ENCODE assay signal across 7 mouse cellular contexts in the genomic region with DNA sequence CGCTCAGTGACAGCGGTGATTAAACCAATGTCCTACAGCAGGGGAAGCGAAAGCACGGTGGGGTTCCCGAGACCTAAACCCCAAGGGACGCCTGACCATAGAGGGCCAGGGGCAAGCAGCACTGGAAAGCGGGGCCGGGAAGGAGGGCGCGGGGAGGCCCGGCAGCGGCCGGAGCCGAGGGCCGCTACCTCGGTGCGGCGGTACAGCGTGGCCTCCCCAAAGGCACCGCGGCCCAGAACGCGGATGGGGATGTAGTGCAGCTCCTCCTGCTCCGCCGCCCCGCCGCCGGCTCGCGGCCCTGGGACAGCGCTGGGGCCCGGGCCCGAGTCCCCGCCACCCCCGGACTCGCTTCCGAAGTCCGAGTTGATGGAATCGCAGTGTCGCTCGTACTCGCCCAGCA. TPM values are rescaled to one million over a fixed set of nuclear protein-coding genes. Genes with fewer than 3 reads are reported as not detected.
A peak's percentile ranks its signal among the peaks of the same experiment; 100 is the strongest.
DNase-seq lines count a peak whose midpoint lies in the region; ATAC-seq lines count a peak whose summit lies in the region.

No protein-coding gene starts in this region.

- no peaks in the 10 kb centered on the region for H3K9me3 ChIP-seq in lung, embryonic 16.5 days (ENCODE audit: control insufficient read depth, low read length)
- H3K9me3 ChIP-seq in embryonic facial prominence, embryonic 12.5 days: no peaks in the 10 kb centered on the region
- no peaks in the 10 kb centered on the region for H3K9me3 ChIP-seq in hindbrain, embryonic 13.5 days
- H3K9me3 ChIP-seq in midbrain, embryonic 11.5 days (ENCODE audit: control insufficient read depth, low read length): no peaks in the 10 kb centered on the region

- peak overlapping the region; percentile 99 for H3K9ac ChIP-seq in lung, embryonic 16.5 days (ENCODE audit: low read length)
- H3K9ac ChIP-seq in embryonic facial prominence, embryonic 12.5 days: peak overlapping the region; percentile 95
- H3K9ac ChIP-seq in hindbrain, embryonic 13.5 days: peak overlapping the region; percentile 96
- peak overlapping the region; percentile 99 for H3K9ac ChIP-seq in midbrain, embryonic 11.5 days (ENCODE audit: low read length)

- no peak for DNase-seq in lung, postnatal 10 days
- no peak for DNase-seq in midbrain, embryonic 11.5 days (ENCODE audit: low spot score, missing footprints)
- no peak for DNase-seq in layer of hippocampus, postnatal 14 days (ENCODE audit: low spot score in 2 of 2)
- DNase-seq in cerebellum, adult 8-10 months: no peak

- WGBS in lung, embryonic 16.5 days: 0% methylated on average over 33 of the region's 42 CpGs
- 2% methylated on average over 42 of the region's 42 CpGs for WGBS in embryonic facial prominence, embryonic 12.5 days
- under 1% methylated on average over 42 of the region's 42 CpGs for WGBS in hindbrain, embryonic 13.5 days
- under 1% methylated on average over 28 of the region's 42 CpGs for WGBS in midbrain, embryonic 11.5 days

- peaks cover 15% of the 10 kb centered on the region; the same call in 1 of the 2 replicates for H3K4me1 ChIP-seq in lung, embryonic 16.5 days (replicated peaks; ENCODE audit: control insufficient read depth, insufficient read depth, low read length)
- H3K4me1 ChIP-seq in embryonic facial prominence, embryonic 12.5 days: peaks cover 12% of the 10 kb centered on the region; the same call in 1 of the 2 replicates
- peaks cover 21% of the 10 kb centered on the region for H3K4me1 ChIP-seq in hindbrain, embryonic 13.5 days (replicated peaks)
- H3K4me1 ChIP-seq in midbrain, embryonic 11.5 days (ENCODE audit: control insufficient read depth, insufficient read depth, low read length): peaks cover 7% of the 10 kb centered on the region

- H3K4me3 ChIP-seq in lung, embryonic 16.5 days (ENCODE audit: low read length): peak overlapping the region; percentile 98
- peak overlapping the region; percentile 95 for H3K4me3 ChIP-seq in embryonic facial prominence, embryonic 12.5 days
- peak overlapping the region; percentile 95 for H3K4me3 ChIP-seq in hindbrain, embryonic 13.5 days
- H3K4me3 ChIP-seq in midbrain, embryonic 11.5 days (ENCODE audit: low read depth, low read length): peak overlapping the region; percentile 95

- H3K4me2 ChIP-seq in lung, embryonic 16.5 days (ENCODE audit: low read depth, low read length): peak overlapping the region; percentile 73
- peak overlapping the region; percentile 62 for H3K4me2 ChIP-seq in embryonic facial prominence, embryonic 12.5 days (replicated peaks)
- H3K4me2 ChIP-seq in hindbrain, embryonic 13.5 days: peak overlapping the region; percentile 77
- H3K4me2 ChIP-seq in midbrain, embryonic 11.5 days: peak overlapping the region; percentile 75

- no peaks in the 10 kb centered on the region for H3K27me3 ChIP-seq in lung, embryonic 16.5 days (ENCODE audit: control insufficient read depth, insufficient read depth, low read depth, low read length)
- no peaks in the 10 kb centered on the region for H3K27me3 ChIP-seq in embryonic facial prominence, embryonic 12.5 days
- no peaks in the 10 kb centered on the region for H3K27me3 ChIP-seq in hindbrain, embryonic 13.5 days
- no peaks in the 10 kb centered on the region for H3K27me3 ChIP-seq in midbrain, embryonic 11.5 days (ENCODE audit: control insufficient read depth, insufficient read depth, low read length)

- ATAC-seq in lung, embryonic 16.5 days (ENCODE audit: low read depth): peak; percentile 63
- peak; percentile 41; the same call in 1 of the 2 replicates for ATAC-seq in embryonic facial prominence, embryonic 12.5 days (ENCODE audit: insufficient number of reproducible peaks, insufficient read depth, low FRiP score, low TSS enrichment)
- ATAC-seq in hindbrain, embryonic 13.5 days (ENCODE audit: low FRiP score): peak; percentile 75
- peak; percentile 73 for ATAC-seq in midbrain, embryonic 11.5 days (ENCODE audit: low FRiP score)

- peak overlapping the region; percentile 89 for H3K27ac ChIP-seq in lung, embryonic 16.5 days (ENCODE audit: low read length)
- peak overlapping the region; percentile 88 for H3K27ac ChIP-seq in embryonic facial prominence, embryonic 12.5 days
- H3K27ac ChIP-seq in hindbrain, embryonic 13.5 days: peak overlapping the region; percentile 91
- H3K27ac ChIP-seq in midbrain, embryonic 11.5 days (ENCODE audit: low read depth, low read length): peak overlapping the region; percentile 84

- peaks cover 17% of the 10 kb centered on the region for H3K36me3 ChIP-seq in lung, embryonic 16.5 days (ENCODE audit: control insufficient read depth, insufficient read depth, low read length)
- H3K36me3 ChIP-seq in embryonic facial prominence, embryonic 12.5 days: peaks cover 10% of the 10 kb centered on the region
- peaks cover 32% of the 10 kb centered on the region for H3K36me3 ChIP-seq in hindbrain, embryonic 13.5 days
- H3K36me3 ChIP-seq in midbrain, embryonic 11.5 days (ENCODE audit: control insufficient read depth, insufficient read depth, low read length): peaks cover 4% of the 10 kb centered on the region; the same call in 1 of the 2 replicates

RNA-seq across cellular contexts. Expression of a gene that starts 0.3 kb away (rescaled TPM):
- polyA plus RNA-seq in lung, embryonic 16.5 days (2015; fragmentation: Nextera tagmentation; extraction: Ambion mirVana): 20.7 and 20.9 TPM in 2 replicates
- polyA plus RNA-seq in embryonic facial prominence, embryonic 12.5 days (2016; fragmentation: Nextera tagmentation; extraction: Ambion mirVana): 31.2 and 33.1 TPM in 2 replicates
- polyA plus RNA-seq in hindbrain, embryonic 13.5 days (2015; fragmentation: Nextera tagmentation; extraction: Ambion mirVana): 12.8 and 13.7 TPM in 2 replicates
- 10.4 and 10.6 TPM in 2 replicates for polyA plus RNA-seq in midbrain, embryonic 11.5 days (2014; fragmentation: Nextera tagmentation; extraction: Ambion mirVana)
- total RNA-seq in layer of hippocampus, postnatal 14 days (2021): 10 to 100 TPM; 29.4 to 29.6 TPM

RNA-seq across cellular contexts. Expression of a gene that starts 35.8 kb away (rescaled TPM):
- 332 and 342 TPM in 2 replicates for polyA plus RNA-seq in lung, embryonic 16.5 days (2015; fragmentation: Nextera tagmentation; extraction: Ambion mirVana)
- 266 and 275 TPM in 2 replicates for polyA plus RNA-seq in embryonic facial prominence, embryonic 12.5 days (2016; fragmentation: Nextera tagmentation; extraction: Ambion mirVana)
- 198 TPM in 2 replicates for polyA plus RNA-seq in hindbrain, embryonic 13.5 days (2015; fragmentation: Nextera tagmentation; extraction: Ambion mirVana)
- 266 and 279 TPM in 2 replicates for polyA plus RNA-seq in midbrain, embryonic 11.5 days (2014; fragmentation: Nextera tagmentation; extraction: Ambion mirVana)
- total RNA-seq in layer of hippocampus, postnatal 14 days (2021): 100 to 1,000 TPM; 146 to 156 TPM

RNA-seq across cellular contexts. Expression of a gene that starts 50.4 kb away (rescaled TPM):
- polyA plus RNA-seq in lung, embryonic 16.5 days (2015; fragmentation: Nextera tagmentation; extraction: Ambion mirVana): 2.5 and 2.9 TPM in 2 replicates
- polyA plus RNA-seq in embryonic facial prominence, embryonic 12.5 days (2016; fragmentation: Nextera tagmentation; extraction: Ambion mirVana): 0.78 and 1.1 TPM in 2 replicates
- polyA plus RNA-seq in hindbrain, embryonic 13.5 days (2015; fragmentation: Nextera tagmentation; extraction: Ambion mirVana): 1.2 and 1.5 TPM in 2 replicates
- 1.0 TPM in 2 replicates for polyA plus RNA-seq in midbrain, embryonic 11.5 days (2014; fragmentation: Nextera tagmentation; extraction: Ambion mirVana)
- total RNA-seq in layer of hippocampus, postnatal 14 days (2021): 1 to 10 TPM in 1 of 2 experiments, under 1 TPM in 1; 0.88 to 1.2 TPM

RNA-seq across cellular contexts. Expression of a gene that starts 50.6 kb away (rescaled TPM):
- polyA plus RNA-seq in lung, embryonic 16.5 days (2015; fragmentation: Nextera tagmentation; extraction: Ambion mirVana): 67.5 and 70.2 TPM in 2 replicates
- 43.8 and 45.1 TPM in 2 replicates for polyA plus RNA-seq in embryonic facial prominence, embryonic 12.5 days (2016; fragmentation: Nextera tagmentation; extraction: Ambion mirVana)
- 65.8 and 72.4 TPM in 2 replicates for polyA plus RNA-seq in hindbrain, embryonic 13.5 days (2015; fragmentation: Nextera tagmentation; extraction: Ambion mirVana)
- 68.0 and 69.5 TPM in 2 replicates for polyA plus RNA-seq in midbrain, embryonic 11.5 days (2014; fragmentation: Nextera tagmentation; extraction: Ambion mirVana)
- 10 to 100 TPM; 32.8 to 36.8 TPM for total RNA-seq in layer of hippocampus, postnatal 14 days (2021)
